Mouse (Mus musculus) intestine, postnatal 0 days (tissue): ENCODE data around the gene Abhd18. TPM values are rescaled to one million over a fixed set of nuclear protein-coding genes. Genes with fewer than 3 reads are reported as not detected.

Source experiments
- ATAC-seq: fragments of 200-750 bp; cut with Nextera tagmentation; 2 replicates; pipeline ENCODE4 v1.8.0; 2017; ENCODE audit warnings: mild to moderate bottlenecking, moderate TSS enrichment, moderate library complexity
- H3K27ac ChIP-seq: fragments of 300-500 bp; sonication (generic); 2 replicates; pipeline ENCODE4 v1.5.1; 2014; ENCODE audit warnings: mild to moderate bottlenecking, low read depth, low read length, moderate library complexity
- H3K27me3 ChIP-seq: fragments of 300-500 bp; sonication (generic); replicated peaks from 2 replicates; pipeline ENCODE4 v1.6.1; 2014; ENCODE audit warnings: low read length, mixed read lengths; ENCODE audit not compliant: control insufficient read depth, insufficient read depth
- H3K36me3 ChIP-seq: fragments of 300-500 bp; sonication (generic); 2 replicates; pipeline ENCODE4 v1.6.1; 2014; ENCODE audit warnings: mild to moderate bottlenecking, moderate library complexity; ENCODE audit not compliant: control insufficient read depth, insufficient read depth
- H3K4me1 ChIP-seq: fragments of 300-500 bp; sonication (generic); replicated peaks from 2 replicates; pipeline ENCODE4 v1.6.1; 2014; ENCODE audit warnings: antibody characterized with exemption, low read length, mixed read lengths; ENCODE audit not compliant: control insufficient read depth, insufficient read depth
- H3K4me2 ChIP-seq: fragments of 300-500 bp; sonication (generic); replicated peaks from 2 replicates; pipeline ENCODE4 v1.6.1; 2014; ENCODE audit warnings: low read depth, mild to moderate bottlenecking, moderate library complexity
- H3K4me3 ChIP-seq: fragments of 300-500 bp; sonication (generic); 2 replicates; pipeline ENCODE4 v1.5.1; 2014; ENCODE audit warnings: low read depth, low read length
- H3K9ac ChIP-seq: fragments of 300-500 bp; sonication (generic); 2 replicates; pipeline ENCODE4 v1.6.1; 2014; ENCODE audit warnings: mild to moderate bottlenecking, low read depth, low read length
- H3K9me3 ChIP-seq: fragments of 300-500 bp; sonication (generic); 2 replicates; pipeline ENCODE4 v1.6.1; 2016; ENCODE audit warnings: mixed run types; ENCODE audit not compliant: control insufficient read depth
- CTCF ChIP-seq: sonication (generic); IDR thresholded peaks from 2 replicates; pipeline ENCODE4 v1.5.1; 2016; ENCODE audit warnings: low read depth, mild to moderate bottlenecking, control low read depth, antibody characterized with exemption, moderate library complexity
- WGBS: fragments of 180-500 bp; shearing (Covaris S2); extraction: QIAGEN DNeasy Blood & Tissue Kit; methylation state at CpG from one replicate; pipeline ENCODE4 v1.1.7; 2014; 5-methylcytosine and 5-hydroxymethylcytosine counted together
- polyA plus RNA-seq: library from polyadenylated mRNA; unstranded; fragments of >200 nt; fragmentation: Nextera tagmentation; extraction: Ambion mirVana; gene quantifications from 2 replicates; pipeline ENCODE4 v1.2.1, GENCODE M21; 2015

Gene Abhd18
- polyA plus RNA-seq, 1 experiment from 2014 or later = 10.3 TPM

- H3K9me3 ChIP-seq = no peaks in the 10 kb centered on the region
- ATAC-seq = peak; percentile 37
- H3K36me3 ChIP-seq = no peaks in the 10 kb centered on the region
- H3K27ac ChIP-seq = peak overlapping the region; percentile 95
- TF ChIP-seq CTCF = no peak
- peak overlapping the region; percentile 88 for H3K9ac ChIP-seq
- WGBS = under 1% methylated on average over 79 of the region's 118 CpGs
- H3K27me3 ChIP-seq = no peaks in the 10 kb centered on the region
- peak overlapping the region; percentile 81 for H3K4me3 ChIP-seq
- 0 out of 2 replicates have a peak, but pooled peaks cover 6% of the 10 kb centered on the region for H3K4me1 ChIP-seq
- peak overlapping the region; percentile 89 for H3K4me2 ChIP-seq
Observed at GRCm38 (mm10) chr3:40949903-40950600, 103.3 kb downstream of the Abhd18 start.

- Histone ChIP-seq H3K36me3 (no peaks in the 10 kb centered on the region), H3K4me2 (peak overlapping the region; percentile 89), H3K27ac (peak overlapping the region; percentile 95), H3K9ac (peak overlapping the region; percentile 88), H3K4me1 (0 out of 2 replicates have a peak, but pooled peaks cover 6% of the 10 kb centered on the region), H3K9me3 (no peaks in the 10 kb centered on the region), H3K27me3 (no peaks in the 10 kb centered on the region), H3K4me3 (peak overlapping the region; percentile 81)
- WGBS = under 1% methylated on average over 43 of the region's 43 CpGs
- TF ChIP-seq CTCF = no peak
- ATAC-seq = peak; percentile 8
Observed at GRCm38 (mm10) chr3:40950601-40951201, 103.9 kb downstream of the Abhd18 start.

GRCm38 (mm10) chr3:40951365-40951764, 104.6 kb downstream of the Abhd18 start:
- 10% methylated on average over 7 of the region's 7 CpGs for WGBS
- ATAC-seq = no peak

GRCm38 (mm10) chr3:40952606-40953005, 105.8 kb downstream of the Abhd18 start:
- no peaks in the 10 kb centered on the region for H3K27me3 ChIP-seq
- no peak overlapping the region for H3K9ac ChIP-seq
- no peaks in the 10 kb centered on the region for H3K9me3 ChIP-seq
- 0 out of 2 replicates have a peak, but pooled peaks cover 6% of the 10 kb centered on the region for H3K4me1 ChIP-seq
- no peak overlapping the region for H3K27ac ChIP-seq
- no peak overlapping the region for H3K4me3 ChIP-seq
- ATAC-seq = no peak
- H3K36me3 ChIP-seq = no peaks in the 10 kb centered on the region
- peak; percentile 43 for TF ChIP-seq CTCF
- no peak overlapping the region for H3K4me2 ChIP-seq

More at GRCm38 (mm10) chr3:40951365-40951764, 104.6 kb downstream of the Abhd18 start:
- no peaks in the 10 kb centered on the region for H3K36me3 ChIP-seq
- peak overlapping the region; percentile 81 for H3K4me3 ChIP-seq
- H3K27ac ChIP-seq = no peak overlapping the region
- peak overlapping the region; percentile 88; the same call in 1 of the 2 replicates for H3K9ac ChIP-seq
- peak overlapping the region; percentile 89 for H3K4me2 ChIP-seq
- TF ChIP-seq CTCF = peak; percentile 61
- H3K9me3 ChIP-seq = no peaks in the 10 kb centered on the region
- H3K27me3 ChIP-seq = no peaks in the 10 kb centered on the region
- H3K4me1 ChIP-seq = 0 out of 2 replicates have a peak, but pooled peaks cover 6% of the 10 kb centered on the region

- H3K4me2 ChIP-seq = no peak overlapping the region
- no peak overlapping the region for H3K4me3 ChIP-seq
- 0 out of 2 replicates have a peak, but pooled peaks cover 6% of the 10 kb centered on the region for H3K4me1 ChIP-seq
- no peaks in the 10 kb centered on the region for H3K27me3 ChIP-seq
- no peak overlapping the region for H3K9ac ChIP-seq
- H3K36me3 ChIP-seq = no peaks in the 10 kb centered on the region
- H3K27ac ChIP-seq = no peak overlapping the region
- no peak for ATAC-seq
- no peak for TF ChIP-seq CTCF
- H3K9me3 ChIP-seq = no peaks in the 10 kb centered on the region
- 50% methylated on average over 1 of the region's 1 CpGs for WGBS
Observed at GRCm38 (mm10) chr3:40954792-40955191, 108.0 kb downstream of the Abhd18 start.

- no peak overlapping the region for H3K9ac ChIP-seq
- no peaks in the 10 kb centered on the region for H3K27me3 ChIP-seq
- no peaks in the 10 kb centered on the region for H3K9me3 ChIP-seq
- no peak for TF ChIP-seq CTCF
- no peak for ATAC-seq
- no peak overlapping the region for H3K4me3 ChIP-seq
- H3K36me3 ChIP-seq = no peaks in the 10 kb centered on the region
- H3K27ac ChIP-seq = no peak overlapping the region
- H3K4me1 ChIP-seq = no peaks in the 10 kb centered on the region
- no peak overlapping the region for H3K4me2 ChIP-seq
Observed at GRCm38 (mm10) chr3:40958831-40959230, 112.1 kb downstream of the Abhd18 start.
